Mouse (Mus musculus) brain, embryonic 14.5 days (tissue): ENCODE measurements around the gene Bcat1. TPM values are rescaled to one million over a fixed set of nuclear protein-coding genes. Genes with fewer than 3 reads are reported as not detected.
A peak's percentile ranks its signal among the peaks of the same experiment; 100 is the strongest.

ENCODE experiments used
- DNase-seq: peaks from one replicate; pipeline ENCODE4 v3.0.0-alpha.2; 2011; ENCODE audit warnings: low read depth
- CTCF ChIP-seq: fragments of 200-500 bp; IDR thresholded peaks from 2 replicates; pipeline ENCODE4 v1.5.1; 2012; ENCODE audit warnings: inconsistent platforms, mild to moderate bottlenecking, moderate library complexity, borderline replicate concordance; ENCODE audit not compliant: insufficient read depth, insufficient read length; ENCODE audit errors: extremely low read depth
- POLR2A ChIP-seq: fragments of 200-500 bp; IDR thresholded peaks from 2 replicates; pipeline ENCODE4 v1.6.1; 2012; ENCODE audit warnings: mild to moderate bottlenecking, inconsistent platforms, borderline replicate concordance; ENCODE audit not compliant: poor library complexity, insufficient read depth, insufficient read length, severe bottlenecking; ENCODE audit errors: extremely low read depth
- polyA plus RNA-seq: library from polyadenylated mRNA; depleted of rRNA; stranded (reverse); fragments of >200 nt; gene quantifications from 2 replicates; pipeline ENCODE4 v1.2.3, GENCODE M21; 2012

Bcat1 gene
- polyA plus RNA-seq, 1 experiment: 34.6 TPM

DNA sequence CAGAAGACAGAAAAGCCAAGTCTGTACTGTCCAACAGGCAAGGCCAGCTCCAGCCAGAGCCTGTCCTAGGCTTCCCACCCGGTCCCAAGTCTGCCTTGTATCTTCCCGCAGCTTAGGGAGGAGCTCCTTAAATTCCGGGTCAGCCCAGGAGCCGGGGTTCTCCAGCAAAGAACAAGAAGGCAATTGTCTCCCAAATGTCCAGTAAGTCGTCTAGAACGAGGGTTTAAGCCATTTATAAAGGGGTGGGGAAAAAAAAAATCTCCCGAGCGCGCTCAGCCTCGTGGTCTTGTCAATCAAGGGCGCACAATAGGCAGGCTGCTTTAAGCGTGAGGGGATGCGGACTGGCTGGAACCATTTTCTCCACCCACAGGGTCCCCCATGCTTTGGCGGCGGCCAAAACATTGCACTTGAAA lies 28.5 kb downstream of the Bcat1 start:
- peak; percentile 94 for DNase-seq
- TF ChIP-seq POLR2A (no peak; the same call in 1 of the 2 replicates), CTCF (no peak)

- TF ChIP-seq POLR2A (no peak), CTCF (no peak)
- DNase-seq: peak; percentile 57
Measured at GRCm38 (mm10) chr6:145046266-145046890, 29.6 kb downstream of the Bcat1 start.

- DNase-seq: peak; percentile 85
- TF ChIP-seq CTCF: no peak
- no peak for TF ChIP-seq POLR2A
Measured at GRCm38 (mm10) chr6:145044916-145045574, 30.9 kb downstream of the Bcat1 start.

- DNase-seq: peak; percentile 48
- TF ChIP-seq CTCF (no peak), POLR2A (no peak)
Measured at GRCm38 (mm10) chr6:145040732-145041131, 35.3 kb downstream of the Bcat1 start.

DNA sequence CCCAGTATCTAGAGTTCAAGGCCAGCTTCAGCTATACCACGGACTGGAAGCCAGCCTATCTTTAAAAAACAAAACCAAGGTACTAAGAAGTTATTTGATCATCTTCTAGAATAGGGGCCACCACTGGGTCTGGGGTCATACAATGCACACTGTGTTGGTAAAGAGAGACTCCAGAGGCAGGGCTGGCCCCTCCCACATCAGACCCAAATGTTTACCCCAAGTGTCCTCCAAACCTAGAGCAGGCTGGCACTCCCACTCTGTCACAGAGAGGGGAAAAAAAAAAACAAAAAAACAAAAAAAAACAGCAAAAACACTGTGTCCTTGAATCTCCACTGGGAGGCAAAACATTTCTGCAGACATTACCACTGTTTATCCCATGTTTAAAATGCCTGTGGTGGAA lies 38.4 kb downstream of the Bcat1 start:
- TF ChIP-seq CTCF: no peak
- no peak for TF ChIP-seq POLR2A
- no peak for DNase-seq

DNA sequence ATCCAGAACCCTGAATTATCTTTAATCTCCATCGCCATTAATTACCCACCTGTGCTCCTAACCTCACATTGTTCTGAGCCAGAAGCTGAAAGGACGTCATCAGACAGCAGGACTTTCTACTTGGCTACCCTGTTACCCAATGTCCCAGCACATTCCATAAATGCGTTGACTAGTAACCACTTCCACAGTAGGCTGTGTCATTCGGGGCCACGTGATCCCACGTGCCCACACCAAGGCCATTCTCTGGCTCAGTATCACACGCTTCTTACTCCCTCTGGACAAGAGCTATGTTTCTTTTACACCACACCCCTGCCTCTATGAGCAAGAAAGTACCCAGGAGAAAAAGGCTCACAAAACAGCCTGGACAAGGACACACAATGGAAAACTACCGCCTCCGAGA lies 40.6 kb downstream of the Bcat1 start:
- no peak for DNase-seq

GRCm38 (mm10) chr6:145030587-145030986 lies 45.4 kb downstream of the Bcat1 start:
- TF ChIP-seq POLR2A (no peak), CTCF (no peak)

More for the DNA sequence above, 40.6 kb downstream of the Bcat1 start:
- TF ChIP-seq POLR2A (no peak), CTCF (no peak)

DNA sequence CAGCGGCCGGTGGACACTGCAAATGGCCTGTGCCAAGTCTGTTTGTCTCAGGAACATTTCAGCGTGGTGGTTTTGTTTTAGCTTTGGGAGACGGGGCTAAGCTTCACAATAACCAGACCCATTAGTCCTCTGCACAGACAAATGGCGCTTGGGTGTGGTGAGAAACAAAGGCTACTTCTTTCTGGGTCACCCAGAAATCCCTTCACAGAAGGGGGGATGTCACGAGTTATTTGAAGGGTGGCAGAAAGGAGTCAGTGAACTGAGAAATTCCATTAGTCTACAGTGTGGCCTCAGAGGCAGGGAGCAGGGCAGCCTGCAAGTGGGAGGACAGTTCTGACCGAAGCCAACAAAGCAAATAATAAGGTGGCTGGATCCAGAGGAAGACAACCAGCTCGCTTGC lies 52.0 kb downstream of the Bcat1 start:
- no peak for TF ChIP-seq POLR2A
- no peak for DNase-seq

More at GRCm38 (mm10) chr6:145030587-145030986, 45.4 kb downstream of the Bcat1 start:
- DNase-seq: no peak

GRCm38 (mm10) chr6:145022966-145023725 lies 52.8 kb downstream of the Bcat1 start:
- DNase-seq: peak; percentile 67
- TF ChIP-seq CTCF: peak; percentile 68
- no peak for TF ChIP-seq POLR2A

GRCm38 (mm10) chr6:145022349-145022748 lies 53.6 kb downstream of the Bcat1 start:
- no peak for TF ChIP-seq POLR2A
- TF ChIP-seq CTCF: no peak
- DNase-seq: peak; percentile 68

GRCm38 (mm10) chr6:145020553-145020952 lies 55.4 kb downstream of the Bcat1 start:
- DNase-seq: no peak

DNA sequence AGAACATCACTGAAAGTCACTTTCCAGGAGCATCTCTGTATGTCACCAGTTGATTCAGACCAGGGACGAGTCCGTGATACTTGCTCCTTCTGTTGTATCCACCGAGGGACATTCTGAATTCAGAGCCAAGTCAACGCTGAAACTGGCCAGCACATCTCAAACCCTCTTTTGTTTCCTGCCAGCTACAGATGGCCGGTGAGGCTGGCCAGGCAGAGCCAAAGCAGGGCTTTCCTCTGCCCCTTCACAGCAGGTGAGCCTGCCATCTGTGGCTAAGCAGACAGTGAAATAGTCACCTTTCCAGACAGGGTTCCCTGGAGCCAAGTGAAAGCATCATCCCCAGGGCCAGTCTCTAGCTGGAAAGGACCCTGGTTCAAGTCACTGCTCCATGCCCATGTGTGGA lies 57.7 kb downstream of the Bcat1 start:
- TF ChIP-seq CTCF (no peak), POLR2A (no peak)
- no peak for DNase-seq

More at GRCm38 (mm10) chr6:145020553-145020952, 55.4 kb downstream of the Bcat1 start:
- TF ChIP-seq CTCF: no peak
- TF ChIP-seq POLR2A: no peak
